Mouse (Mus musculus): ENCODE results near the gene Mroh3. TPM values are rescaled to one million over a fixed set of nuclear protein-coding genes. Genes with fewer than 3 reads are reported as not detected.

Gene Mroh3
- polyA plus RNA-seq, 1 experiment, result not detected

DNA sequence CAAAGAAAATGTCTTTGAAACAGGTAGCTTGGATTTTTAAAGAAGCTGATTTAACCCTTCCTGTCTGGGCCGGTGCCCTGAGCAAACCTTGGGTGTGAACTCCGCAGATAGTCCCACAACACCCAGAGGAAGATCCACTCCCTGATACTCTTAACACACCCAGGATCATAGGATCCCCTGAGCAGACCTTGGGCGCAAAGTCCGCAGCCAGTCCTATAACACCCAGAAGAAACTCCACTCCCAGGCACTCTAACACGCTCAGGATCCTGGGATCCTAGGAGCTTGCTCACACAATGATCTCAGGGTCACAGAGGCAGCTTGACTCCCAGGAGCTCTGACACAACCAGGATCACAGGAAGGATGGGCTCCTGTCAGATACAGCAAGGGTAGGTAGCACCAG is 22.6 kb downstream of the Mroh3 start:
- Histone ChIP-seq H3K4me1 (ENCODE audit: control insufficient read depth, insufficient read depth, low read length) (peaks cover 5% of the 10 kb centered on the region; the same call in 1 of the 2 replicates), H3K4me3 (ENCODE audit: insufficient read depth, low read length) (no peak overlapping the region), H3K27ac (ENCODE audit: insufficient read depth, low read depth, low read length) (no peak overlapping the region)
- TF ChIP-seq POLR2A (IDR thresholded peaks at IDR 0.05; ENCODE audit: borderline replicate concordance, low read depth, low read length) (no peak), CTCF (IDR thresholded peaks at IDR 0.05; ENCODE audit: low read depth, low read length) (no peak)

DNA sequence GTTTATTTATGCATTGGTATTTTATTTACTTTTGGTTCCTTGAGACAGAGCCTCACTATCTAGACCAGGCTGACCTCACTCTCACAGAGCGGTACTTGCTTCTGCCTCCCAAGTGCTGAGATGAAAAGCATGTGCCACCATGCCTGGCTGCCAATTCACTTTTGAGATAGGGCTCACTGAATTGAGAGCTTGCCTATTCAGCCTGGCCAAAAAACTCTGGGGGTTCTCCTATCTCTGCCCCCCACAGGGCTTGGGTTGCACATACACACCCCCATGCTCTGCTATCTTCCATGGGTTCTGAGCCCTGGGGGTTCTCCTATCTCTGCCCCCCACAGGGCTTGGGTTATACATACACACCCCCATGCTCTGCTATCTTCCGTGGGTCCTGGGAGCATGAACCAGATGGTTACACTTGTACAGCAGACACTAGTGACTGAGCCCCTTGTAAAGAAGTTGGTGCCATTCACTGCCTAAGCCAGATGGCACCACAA is 33.1 kb downstream of the Mroh3 start:
- H3K4me1 ChIP-seq (ENCODE audit: control insufficient read depth, insufficient read depth, low read length), result 0 out of 2 replicates have a peak, but pooled peaks cover 2% of the 10 kb centered on the region
- H3K4me3 ChIP-seq (ENCODE audit: insufficient read depth, low read length), result no peak overlapping the region
- no peak overlapping the region for H3K27ac ChIP-seq (ENCODE audit: insufficient read depth, low read depth, low read length)
- TF ChIP-seq CTCF (IDR thresholded peaks at IDR 0.05; ENCODE audit: low read depth, low read length) (no peak), POLR2A (IDR thresholded peaks at IDR 0.05; ENCODE audit: borderline replicate concordance, low read depth, low read length) (no peak)

DNA sequence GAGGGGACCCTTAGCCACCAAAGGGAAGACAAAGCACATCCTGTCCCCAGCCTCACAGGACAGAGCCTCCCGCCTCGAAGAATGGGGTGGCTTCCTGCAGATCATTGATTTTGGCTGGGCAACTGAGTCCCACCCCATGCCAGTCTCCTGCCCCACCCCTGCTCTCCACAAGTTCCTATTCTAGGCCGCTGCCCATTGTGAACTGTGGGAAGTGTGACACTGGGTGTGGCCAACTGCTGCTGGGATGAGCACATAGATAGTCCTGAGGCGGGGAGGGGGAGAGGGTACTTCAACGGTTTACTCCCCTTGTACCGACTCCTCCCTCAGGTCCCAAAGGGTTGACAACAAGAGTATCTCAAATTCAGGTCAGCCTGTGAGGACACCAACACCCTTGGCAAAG is 33.9 kb downstream of the Mroh3 start:
- H3K4me1 ChIP-seq (ENCODE audit: control insufficient read depth, insufficient read depth, low read length), result 0 out of 2 replicates have a peak, but pooled peaks cover 2% of the 10 kb centered on the region
- H3K27ac ChIP-seq (ENCODE audit: insufficient read depth, low read depth, low read length), result no peak overlapping the region
- no peak for TF ChIP-seq POLR2A (IDR thresholded peaks at IDR 0.05; ENCODE audit: borderline replicate concordance, low read depth, low read length)
- TF ChIP-seq CTCF (IDR thresholded peaks at IDR 0.05; ENCODE audit: low read depth, low read length), result no peak

DNA sequence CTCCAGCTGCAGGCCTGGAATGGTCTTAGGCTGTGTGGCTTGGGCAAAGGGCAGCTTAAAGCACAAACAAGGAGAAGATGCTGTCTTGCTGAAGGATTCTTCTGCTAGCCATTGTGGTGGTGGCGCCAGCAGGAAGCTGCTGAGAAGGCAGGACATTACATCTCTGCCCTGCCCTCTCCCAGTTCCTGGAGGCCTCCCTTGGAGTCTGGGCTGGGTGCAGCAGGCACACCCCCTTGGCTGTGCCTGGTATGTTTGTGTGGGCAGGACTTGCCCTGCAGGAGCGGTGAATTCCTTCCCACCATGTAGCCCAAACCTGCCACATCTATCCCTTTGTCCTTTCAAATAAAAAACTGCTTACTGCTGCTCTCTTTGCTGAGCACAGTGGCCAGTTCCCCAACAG is 35.5 kb downstream of the Mroh3 start:
- no peak for TF ChIP-seq POLR2A (IDR thresholded peaks at IDR 0.05; ENCODE audit: borderline replicate concordance, low read depth, low read length)
- no peak for TF ChIP-seq CTCF (IDR thresholded peaks at IDR 0.05; ENCODE audit: low read depth, low read length)
- no peak overlapping the region for H3K4me3 ChIP-seq (ENCODE audit: insufficient read depth, low read length)
- H3K27ac ChIP-seq (ENCODE audit: insufficient read depth, low read depth, low read length), result no peak overlapping the region
- H3K4me1 ChIP-seq (ENCODE audit: control insufficient read depth, insufficient read depth, low read length), result 0 out of 2 replicates have a peak, but pooled peaks cover 2% of the 10 kb centered on the region

More for the DNA sequence above, 33.9 kb downstream of the Mroh3 start:
- no peak overlapping the region for H3K4me3 ChIP-seq (ENCODE audit: insufficient read depth, low read length)

DNA sequence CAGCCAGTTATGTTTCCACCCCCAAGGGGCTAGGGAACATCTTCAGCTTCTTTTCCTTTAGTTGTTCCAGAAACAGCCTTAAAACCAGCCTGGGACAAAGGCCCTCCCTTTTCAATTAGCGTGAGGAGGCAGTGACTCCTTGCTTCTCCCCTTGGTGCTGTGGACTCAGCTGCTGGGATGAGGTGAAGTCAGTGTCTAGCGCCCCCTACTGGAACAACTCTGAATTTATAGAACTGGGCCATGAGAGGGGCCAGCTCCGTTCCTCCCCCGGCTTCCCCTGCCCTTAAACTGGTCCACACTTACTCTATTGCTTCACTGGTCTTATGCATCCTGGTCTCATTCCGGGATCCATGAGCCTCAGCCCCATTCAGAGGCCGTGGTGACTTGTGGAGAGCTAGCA is 37.4 kb downstream of the Mroh3 start:
- no peak overlapping the region for H3K4me3 ChIP-seq (ENCODE audit: insufficient read depth, low read length)
- TF ChIP-seq POLR2A (IDR thresholded peaks at IDR 0.05; ENCODE audit: borderline replicate concordance, low read depth, low read length) (no peak), CTCF (IDR thresholded peaks at IDR 0.05; ENCODE audit: low read depth, low read length) (peak; percentile 87)
- 0 out of 2 replicates have a peak, but pooled peaks cover 2% of the 10 kb centered on the region for H3K4me1 ChIP-seq (ENCODE audit: control insufficient read depth, insufficient read depth, low read length)
- H3K27ac ChIP-seq (ENCODE audit: insufficient read depth, low read depth, low read length), result no peak overlapping the region

DNA sequence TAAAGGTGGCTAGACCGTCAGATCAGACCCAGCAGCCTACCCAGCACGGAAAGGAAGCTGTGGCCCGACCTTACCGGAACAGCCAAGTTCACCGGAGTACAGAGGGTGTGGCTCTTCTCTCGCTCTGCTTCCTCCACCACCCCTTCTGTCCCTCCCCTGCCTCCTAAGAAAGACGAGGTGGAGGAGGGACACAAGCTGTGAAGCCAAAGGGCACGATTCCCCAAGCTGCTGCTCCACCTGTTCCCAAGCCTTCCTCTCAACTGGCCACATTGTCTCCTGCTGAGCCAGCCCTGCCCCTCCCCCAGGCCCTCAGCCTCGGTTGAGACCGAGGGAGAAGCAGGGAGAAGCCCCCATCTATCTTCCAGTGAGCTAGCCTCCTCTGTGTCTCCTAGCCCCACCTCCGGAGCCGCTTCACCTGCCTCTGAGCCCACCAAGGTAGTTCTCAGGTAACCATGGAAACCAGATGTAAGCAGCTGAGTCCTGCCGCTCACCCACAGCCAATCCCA is 38.5 kb downstream of the Mroh3 start:
- Histone ChIP-seq H3K4me1 (ENCODE audit: control insufficient read depth, insufficient read depth, low read length) (peaks cover 4% of the 10 kb centered on the region; the same call in 1 of the 2 replicates), H3K4me3 (ENCODE audit: insufficient read depth, low read length) (no peak overlapping the region), H3K27ac (ENCODE audit: insufficient read depth, low read depth, low read length) (no peak overlapping the region)
- TF ChIP-seq CTCF (IDR thresholded peaks at IDR 0.05; ENCODE audit: low read depth, low read length) (no peak), POLR2A (IDR thresholded peaks at IDR 0.05; ENCODE audit: borderline replicate concordance, low read depth, low read length) (no peak)

DNA sequence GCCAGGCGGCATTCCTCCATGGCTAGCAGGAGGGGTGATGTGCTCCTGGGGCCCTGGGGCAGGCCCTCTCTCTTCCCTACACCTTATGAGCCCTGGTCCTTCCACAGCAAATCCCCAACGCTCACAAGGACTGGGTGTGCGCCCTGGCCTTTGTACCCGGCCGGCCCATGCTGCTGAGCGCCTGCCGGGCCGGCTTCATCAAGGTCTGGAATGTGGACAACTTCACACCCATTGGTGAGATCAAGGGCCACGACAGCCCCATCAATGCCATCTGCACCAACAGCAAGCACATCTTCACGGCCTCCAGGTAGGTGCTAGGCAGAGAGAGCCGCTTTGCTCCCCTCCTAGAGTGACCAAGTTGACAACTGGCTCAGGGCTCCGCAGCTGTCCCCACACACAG is 39.9 kb downstream of the Mroh3 start:
- Histone ChIP-seq H3K27ac (ENCODE audit: insufficient read depth, low read depth, low read length) (no peak overlapping the region), H3K4me1 (ENCODE audit: control insufficient read depth, insufficient read depth, low read length) (peaks cover 3% of the 10 kb centered on the region; the same call in 1 of the 2 replicates), H3K4me3 (ENCODE audit: insufficient read depth, low read length) (no peak overlapping the region)
- TF ChIP-seq CTCF (IDR thresholded peaks at IDR 0.05; ENCODE audit: low read depth, low read length) (no peak), POLR2A (IDR thresholded peaks at IDR 0.05; ENCODE audit: borderline replicate concordance, low read depth, low read length) (no peak)

DNA sequence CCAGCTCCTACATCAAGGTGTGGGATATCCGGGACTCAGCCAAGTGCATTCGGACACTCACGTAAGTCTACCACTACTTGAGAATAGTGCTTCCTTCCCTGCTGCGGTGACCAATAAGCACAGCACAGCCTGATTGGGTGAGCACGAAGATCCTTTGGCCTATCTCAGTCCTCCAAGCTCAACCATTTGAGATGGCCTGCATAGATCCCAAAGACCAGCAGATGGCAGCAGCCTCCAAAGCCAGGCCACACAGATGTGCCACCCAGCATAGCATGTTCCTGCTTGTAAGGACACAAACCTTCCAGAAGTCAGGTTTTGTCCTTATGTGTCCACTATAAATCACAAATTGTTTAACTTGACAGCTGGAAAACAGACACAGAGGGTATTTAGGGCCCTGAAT is 42.5 kb downstream of the Mroh3 start:
- no peak overlapping the region for H3K4me3 ChIP-seq (ENCODE audit: insufficient read depth, low read length)
- peaks cover 3% of the 10 kb centered on the region; the same call in 1 of the 2 replicates for H3K4me1 ChIP-seq (ENCODE audit: control insufficient read depth, insufficient read depth, low read length)
- TF ChIP-seq POLR2A (IDR thresholded peaks at IDR 0.05; ENCODE audit: borderline replicate concordance, low read depth, low read length) (no peak), CTCF (IDR thresholded peaks at IDR 0.05; ENCODE audit: low read depth, low read length) (peak; percentile 63)
- H3K27ac ChIP-seq (ENCODE audit: insufficient read depth, low read depth, low read length), result no peak overlapping the region

DNA sequence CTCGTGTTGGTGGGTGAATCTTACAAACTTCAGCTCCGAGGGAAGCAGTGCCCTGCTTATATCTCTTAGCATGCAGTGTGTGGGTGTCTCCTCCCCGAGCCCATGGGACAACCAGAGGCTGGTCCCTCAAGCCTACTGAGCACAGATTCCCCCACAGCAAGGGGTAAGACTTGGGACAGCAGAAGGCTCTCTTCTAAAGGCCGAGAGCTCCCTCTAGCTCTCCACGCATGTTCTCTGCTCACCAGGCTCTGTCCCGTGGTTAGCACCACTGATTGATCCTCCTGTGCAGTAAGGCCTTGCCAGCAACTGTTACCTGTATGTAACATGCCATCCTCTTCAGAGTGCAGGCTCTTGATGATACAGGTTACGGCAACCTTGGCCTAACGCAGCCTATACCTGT is 45.0 kb downstream of the Mroh3 start:
- Histone ChIP-seq H3K4me3 (ENCODE audit: insufficient read depth, low read length) (no peak overlapping the region), H3K4me1 (ENCODE audit: control insufficient read depth, insufficient read depth, low read length) (peaks cover 3% of the 10 kb centered on the region; the same call in 1 of the 2 replicates), H3K27ac (ENCODE audit: insufficient read depth, low read depth, low read length) (no peak overlapping the region)
- TF ChIP-seq POLR2A (IDR thresholded peaks at IDR 0.05; ENCODE audit: borderline replicate concordance, low read depth, low read length), result no peak
- no peak for TF ChIP-seq CTCF (IDR thresholded peaks at IDR 0.05; ENCODE audit: low read depth, low read length)

DNA sequence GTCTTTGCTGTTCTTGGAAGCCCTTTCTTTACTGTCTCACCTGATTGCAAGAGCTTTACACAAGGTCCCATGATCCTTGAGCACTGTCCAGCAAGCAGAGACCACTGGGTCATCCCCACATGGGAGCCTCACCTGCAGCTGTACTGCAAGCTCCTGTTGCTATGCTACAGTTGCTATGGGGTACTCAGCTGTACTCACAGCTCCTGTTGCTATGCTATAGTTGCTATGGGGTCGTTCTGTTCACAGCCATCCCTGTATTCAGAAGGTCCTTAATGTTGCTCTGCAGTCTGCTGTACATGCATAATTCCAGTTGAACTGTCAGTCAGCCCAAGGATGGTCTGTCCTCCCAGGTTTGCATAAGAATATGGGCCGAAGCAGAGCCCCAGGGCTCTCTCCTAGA is 47.2 kb downstream of the Mroh3 start:
- TF ChIP-seq CTCF (IDR thresholded peaks at IDR 0.05; ENCODE audit: low read depth, low read length), result no peak
- TF ChIP-seq POLR2A (IDR thresholded peaks at IDR 0.05; ENCODE audit: borderline replicate concordance, low read depth, low read length), result no peak
- Histone ChIP-seq H3K4me3 (ENCODE audit: insufficient read depth, low read length) (no peak overlapping the region), H3K4me1 (ENCODE audit: control insufficient read depth, insufficient read depth, low read length) (peaks cover 13% of the 10 kb centered on the region), H3K27ac (ENCODE audit: insufficient read depth, low read depth, low read length) (no peak overlapping the region)
